Mouse (Mus musculus): Measurements from ENCODE around the gene Fkbp15.

Fkbp15 gene

DNA sequence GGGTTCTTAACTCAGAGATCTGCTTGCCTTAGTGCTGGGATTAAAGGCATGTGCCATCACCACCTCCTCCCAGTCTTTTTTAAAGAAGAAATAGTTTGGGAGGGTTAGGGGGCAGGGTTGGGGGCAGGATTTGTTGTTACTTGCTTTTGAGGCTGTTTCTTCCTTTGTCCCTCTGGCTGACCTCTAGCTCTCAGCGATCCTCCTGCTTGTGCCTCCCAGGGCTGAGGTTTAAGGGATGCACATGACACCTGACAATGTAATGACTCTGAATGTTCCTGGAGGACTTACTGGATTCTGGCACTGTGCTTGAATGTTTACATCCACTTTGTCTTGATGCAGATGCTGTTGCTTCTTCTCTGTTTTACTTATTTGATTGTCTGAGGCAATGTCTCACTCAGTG, 12.1 kb upstream of the Fkbp15 start:
- DNase-seq (ENCODE audit: low spot score), result no peak

DNA sequence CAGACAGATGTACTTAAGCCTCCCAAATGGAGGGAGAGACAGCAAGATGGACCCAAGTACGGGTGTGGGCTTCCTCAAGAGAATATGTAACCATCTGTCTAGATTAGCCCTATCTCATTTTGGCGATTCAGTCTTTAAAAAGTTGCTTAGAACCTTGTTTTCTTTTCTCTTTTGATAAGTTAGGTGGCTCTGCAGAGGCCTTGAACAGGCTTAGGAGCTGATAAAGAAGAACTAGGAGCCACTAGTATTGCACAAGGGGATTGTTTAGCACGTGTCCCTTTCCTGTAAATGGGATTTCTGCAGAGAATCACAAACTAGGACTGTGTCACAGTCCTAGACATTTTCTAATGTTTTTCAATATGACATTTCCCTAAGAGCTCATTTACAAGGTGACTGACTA, 8.7 kb upstream of the Fkbp15 start:
- no peak for DNase-seq (ENCODE audit: low spot score)

GRCm38 (mm10) chr4:62367586-62367985, 7.2 kb upstream of the Fkbp15 start:
- no peak for DNase-seq (ENCODE audit: low spot score)

DNA sequence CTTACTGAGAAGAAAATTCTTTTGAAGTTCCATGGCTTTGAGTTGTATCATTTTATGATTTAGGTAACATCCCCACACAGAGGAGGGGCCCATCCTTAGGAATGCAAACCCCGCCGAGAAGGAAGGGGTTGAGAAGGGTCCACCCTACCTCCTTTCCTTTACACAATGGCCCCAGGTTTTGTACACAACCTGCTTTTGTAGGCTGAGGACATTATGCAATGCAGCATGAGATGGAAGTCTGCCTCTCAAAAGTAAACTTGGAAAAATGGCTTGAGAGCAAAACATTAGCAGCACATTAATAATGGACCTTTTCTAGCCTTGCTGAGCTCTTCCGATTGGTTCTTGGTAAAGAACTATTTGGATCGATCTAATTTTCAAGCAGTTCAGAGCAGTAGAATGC, 5.9 kb upstream of the Fkbp15 start:
- DNase-seq (ENCODE audit: low spot score), result no peak

GRCm38 (mm10) chr4:62364299-62364698, 4.0 kb upstream of the Fkbp15 start:
- no peak for DNase-seq (ENCODE audit: low spot score)

DNA sequence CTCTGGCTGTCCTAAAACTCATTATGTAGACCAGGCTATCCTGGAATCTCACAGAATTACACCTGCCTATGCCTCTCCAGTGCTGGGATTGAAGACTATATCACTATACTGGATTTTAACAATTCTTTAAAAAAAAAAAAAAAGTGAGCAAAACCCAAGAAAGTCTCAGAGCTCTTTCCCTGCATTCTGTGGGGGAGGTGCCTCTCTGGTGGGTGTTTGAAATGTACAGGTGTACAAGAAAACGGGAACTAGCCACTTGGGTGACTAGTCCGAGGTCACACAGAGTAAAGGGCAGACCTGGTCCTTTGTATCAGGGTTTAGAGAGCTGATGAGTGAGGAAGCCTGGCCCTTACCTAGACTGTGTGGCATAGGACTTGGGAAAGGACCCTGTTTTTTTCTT, 2.1 kb upstream of the Fkbp15 start:
- DNase-seq (ENCODE audit: low spot score), result no peak

DNA sequence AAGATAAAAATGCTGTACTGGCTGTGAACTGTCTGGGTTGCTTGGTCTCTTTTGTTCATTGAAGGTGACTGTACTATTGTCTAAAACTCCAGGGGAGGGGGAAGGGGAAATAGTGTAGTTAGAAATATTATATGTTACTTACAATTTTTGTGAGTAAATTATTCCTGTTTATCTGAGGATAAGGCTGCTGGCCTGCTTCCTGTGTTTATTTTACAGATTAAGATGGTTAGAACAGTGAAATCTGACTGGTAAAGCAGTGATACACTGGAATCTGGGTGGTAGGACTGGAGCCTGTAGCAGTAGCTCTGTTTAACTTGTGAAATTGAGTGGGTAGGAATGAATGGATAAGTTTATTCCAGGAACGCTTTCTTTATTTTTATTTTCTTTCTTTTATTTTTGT, 1.6 kb upstream of the Fkbp15 start:
- DNase-seq (ENCODE audit: low spot score), result no peak

- peak; percentile 31 for DNase-seq (ENCODE audit: low spot score)
Measured at GRCm38 (mm10) chr4:62361571-62361970, 1.2 kb upstream of the Fkbp15 start.

DNA sequence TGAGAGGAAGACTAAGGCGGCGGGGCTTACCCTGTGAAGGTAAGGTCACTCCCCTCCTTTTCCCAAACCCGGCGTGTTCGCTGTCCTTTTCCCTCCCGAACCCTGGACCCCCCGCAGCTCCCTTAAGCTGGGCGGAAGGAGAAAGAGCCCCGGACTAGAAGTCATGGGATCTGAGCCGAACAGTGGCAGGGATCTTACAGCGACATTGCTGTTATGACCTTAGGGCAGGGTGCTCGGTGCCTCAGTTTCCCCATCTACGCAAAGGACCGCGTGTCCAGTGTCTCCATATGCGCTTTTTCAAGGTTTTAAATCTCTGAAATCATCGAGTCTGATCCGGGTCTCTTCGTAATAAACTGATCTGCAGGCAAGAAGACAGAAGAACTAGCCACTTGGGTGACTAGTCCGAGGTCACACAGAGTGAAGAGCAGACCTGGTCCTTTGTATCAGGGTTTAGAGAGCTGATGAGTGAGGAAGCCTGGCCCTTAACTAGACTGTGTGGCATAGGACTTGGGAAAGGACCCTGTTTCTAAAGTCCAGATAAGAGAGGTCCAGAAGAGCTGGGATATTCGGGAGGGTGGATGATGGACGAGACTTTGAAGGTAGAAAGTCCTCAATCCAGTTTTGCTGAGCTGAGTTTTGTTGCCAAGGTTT, 582 bp upstream of the Fkbp15 start:
- DNase-seq (ENCODE audit: low spot score), result no peak

GRCm38 (mm10) chr4:62359256-62359775, 1.0 kb downstream of the Fkbp15 start:
- no peak for DNase-seq (ENCODE audit: low spot score)

DNA sequence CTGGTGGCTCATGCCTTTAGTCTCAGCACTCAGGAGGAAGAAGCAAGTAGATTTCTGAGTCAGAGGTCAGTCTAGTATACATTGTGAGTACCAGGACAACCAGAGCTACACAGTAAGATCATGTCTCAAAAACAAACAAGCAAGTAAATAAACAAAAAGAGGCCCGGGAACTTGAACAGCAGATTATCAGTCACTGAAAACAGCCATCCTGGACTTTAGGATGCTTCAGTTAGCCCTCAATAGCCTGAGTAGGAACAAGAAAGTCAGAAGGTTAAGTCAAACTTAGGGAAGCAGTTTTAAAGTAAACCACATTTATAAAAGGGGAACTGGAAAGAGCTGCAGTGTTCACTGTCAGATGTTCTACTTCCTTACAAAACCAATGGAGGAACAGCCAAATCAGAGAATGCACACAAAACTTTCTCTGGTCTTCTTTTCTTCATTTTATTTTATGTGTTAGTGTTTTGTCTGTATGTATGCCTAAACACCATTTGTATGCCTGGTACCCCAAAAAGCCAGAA, 2.7 kb downstream of the Fkbp15 start:
- no peak for DNase-seq (ENCODE audit: low spot score)

- no peak for DNase-seq (ENCODE audit: low spot score)
Measured at GRCm38 (mm10) chr4:62349371-62349770, 11.0 kb downstream of the Fkbp15 start.

- no peak for DNase-seq (ENCODE audit: low spot score)
Measured at GRCm38 (mm10) chr4:62348329-62348705, 12.0 kb downstream of the Fkbp15 start.

DNA sequence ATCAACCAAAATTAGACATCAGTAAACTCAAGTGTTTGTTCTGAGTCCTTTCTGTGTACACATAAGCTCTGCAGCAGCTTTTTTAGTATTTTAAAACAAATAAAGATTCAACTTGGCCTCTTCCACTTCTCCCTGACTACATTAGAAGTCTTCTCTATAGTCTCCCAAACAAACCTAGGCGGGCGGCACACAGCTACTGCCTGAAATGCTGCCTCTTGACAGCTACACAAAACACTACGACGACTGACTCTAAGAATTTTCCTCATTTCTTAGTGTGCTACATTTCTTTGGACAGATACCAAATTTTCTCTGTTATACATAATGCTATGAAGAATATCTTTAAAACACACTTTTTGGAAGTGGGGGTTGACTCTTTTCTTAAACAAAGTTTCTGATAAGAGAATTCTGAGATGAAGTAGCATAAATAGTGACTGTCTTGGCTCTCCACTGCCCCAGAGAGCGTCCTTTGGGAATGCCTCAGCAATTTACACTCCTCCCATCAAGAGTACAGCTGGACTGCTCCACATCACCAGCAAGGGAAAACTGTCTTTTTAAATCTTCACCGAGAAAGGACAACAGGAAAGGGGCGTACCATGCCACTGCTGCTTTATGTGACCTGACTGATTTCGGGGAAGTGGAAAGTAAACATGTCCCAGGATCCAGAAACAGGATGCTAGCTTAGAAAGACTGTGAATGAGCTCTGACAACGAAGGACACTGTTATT, 12.6 kb downstream of the Fkbp15 start:
- DNase-seq (ENCODE audit: low spot score), result no peak

- DNase-seq (ENCODE audit: low spot score), result no peak
Measured at GRCm38 (mm10) chr4:62345827-62346226, 14.5 kb downstream of the Fkbp15 start.

DNA sequence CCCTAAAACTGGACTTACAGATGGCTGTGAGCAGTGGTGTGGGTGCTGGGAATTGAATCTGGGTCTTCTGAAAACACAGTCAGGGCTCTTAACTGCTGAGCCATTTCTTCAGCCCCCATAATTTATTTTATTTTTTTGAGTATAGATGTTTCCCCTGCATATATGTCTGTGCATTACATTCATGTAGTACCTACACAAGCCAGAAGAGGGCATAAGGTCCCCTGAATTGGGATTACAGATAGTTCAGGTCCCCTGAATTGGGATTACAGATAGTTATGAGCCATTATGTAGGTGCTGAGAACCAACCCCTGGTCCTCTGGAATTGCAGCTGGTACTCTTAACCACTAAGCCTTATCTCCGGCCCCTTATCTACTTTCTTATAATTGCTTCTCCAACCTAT, 16.3 kb downstream of the Fkbp15 start:
- no peak for DNase-seq (ENCODE audit: low spot score)

GRCm38 (mm10) chr4:62338536-62338935, 21.8 kb downstream of the Fkbp15 start:
- no peak for DNase-seq (ENCODE audit: low spot score)

DNA sequence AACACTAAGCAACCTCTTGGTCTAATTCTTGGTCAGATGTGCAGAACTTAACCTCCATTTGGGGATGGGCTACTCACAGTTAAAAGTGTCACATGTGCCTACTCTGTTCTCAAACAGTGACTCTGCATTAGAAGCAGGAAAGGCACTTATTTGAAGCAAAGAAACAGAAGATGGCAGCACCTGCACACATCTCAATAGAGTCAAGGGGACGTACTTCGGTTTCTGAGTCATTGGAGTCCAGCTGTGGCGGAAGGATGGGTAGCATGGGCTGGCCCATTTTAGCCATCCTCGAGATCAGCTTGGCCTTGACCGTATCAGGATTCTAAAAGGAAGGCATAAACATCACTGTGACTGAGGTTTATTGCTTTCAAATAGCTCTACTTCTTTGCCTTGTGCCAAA, 28.4 kb downstream of the Fkbp15 start:
- DNase-seq (ENCODE audit: low spot score), result peak; percentile 28

DNA sequence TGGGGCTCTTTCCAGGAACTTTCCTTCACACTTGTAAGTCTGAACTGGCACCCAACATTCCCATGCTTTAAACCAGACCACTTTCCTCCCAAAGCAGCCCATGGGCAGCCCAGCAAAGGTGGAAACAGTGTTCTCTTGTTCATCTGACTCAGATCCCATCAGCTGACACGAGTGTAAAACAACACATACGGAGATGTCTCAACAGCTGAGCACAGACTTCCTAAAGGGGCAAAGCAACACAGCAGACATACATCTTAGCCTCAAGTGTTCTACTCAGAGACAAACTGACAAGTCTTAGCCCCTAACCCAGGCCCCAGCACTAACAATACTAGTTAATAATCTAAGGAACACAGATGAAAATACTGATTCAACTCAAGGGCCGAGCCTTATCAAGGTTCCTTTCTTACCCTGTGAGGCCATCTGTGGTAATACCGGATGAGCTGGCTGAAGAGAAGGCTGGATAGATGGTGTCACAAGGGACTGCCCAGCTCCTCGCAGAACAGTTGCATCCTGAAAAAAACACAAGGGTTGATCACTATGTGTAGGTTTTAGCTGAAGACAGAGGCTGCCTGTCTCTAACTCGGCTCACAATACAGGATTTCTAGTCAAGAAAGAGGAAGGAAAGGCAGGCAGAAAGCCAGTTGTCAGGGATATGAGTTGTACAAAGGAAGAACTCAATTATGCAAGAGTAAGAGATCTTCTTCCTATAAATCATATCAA, 31.2 kb downstream of the Fkbp15 start:
- DNase-seq (ENCODE audit: low spot score), result no peak

GRCm38 (mm10) chr4:62326111-62326510, 34.2 kb downstream of the Fkbp15 start:
- peak; percentile 34 for DNase-seq (ENCODE audit: low spot score)

DNA sequence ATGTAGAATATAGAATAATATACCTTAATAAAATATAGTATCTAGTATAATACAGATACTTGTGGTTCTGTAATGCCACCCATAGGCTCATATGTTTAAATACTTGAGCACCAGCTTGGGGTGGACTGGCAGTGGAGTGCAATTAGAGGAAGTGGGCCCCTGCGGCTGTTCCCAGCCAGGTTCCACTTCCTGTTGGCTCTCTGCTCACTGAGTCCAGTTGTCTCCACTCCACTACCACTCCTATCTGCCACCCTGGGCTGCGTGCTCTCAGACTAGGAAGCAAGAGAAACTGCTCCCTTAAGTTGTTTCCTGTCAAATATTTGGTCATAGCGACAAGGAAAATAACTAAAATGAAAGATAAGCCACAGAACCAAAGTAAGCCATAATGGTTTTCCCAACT, 37.7 kb downstream of the Fkbp15 start:
- DNase-seq (ENCODE audit: low spot score), result no peak

DNA sequence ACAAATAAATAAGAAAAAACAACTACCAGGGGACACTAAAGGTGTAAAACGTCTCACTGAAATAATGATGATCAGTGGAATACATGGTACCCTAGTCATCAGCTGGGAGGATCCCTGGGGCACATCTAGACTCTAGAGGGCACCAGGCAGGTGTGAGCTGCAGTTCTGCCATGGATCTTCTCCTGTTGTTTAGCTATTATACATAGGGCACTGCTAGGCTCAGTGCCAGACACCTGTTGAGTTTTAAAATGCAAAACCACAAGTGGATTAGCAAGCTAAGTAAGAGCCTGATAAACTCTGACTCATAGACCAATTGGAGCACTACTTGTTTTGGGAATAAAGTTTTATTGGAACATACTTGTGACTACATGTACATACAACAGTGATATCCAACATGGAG, 42.1 kb downstream of the Fkbp15 start:
- DNase-seq (ENCODE audit: low spot score), result no peak

- DNase-seq (ENCODE audit: low spot score), result no peak
Measured at GRCm38 (mm10) chr4:62316456-62316855, 43.9 kb downstream of the Fkbp15 start.
